Mouse (Mus musculus): ENCODE data around the gene Arid5a.

Arid5a gene

DNA sequence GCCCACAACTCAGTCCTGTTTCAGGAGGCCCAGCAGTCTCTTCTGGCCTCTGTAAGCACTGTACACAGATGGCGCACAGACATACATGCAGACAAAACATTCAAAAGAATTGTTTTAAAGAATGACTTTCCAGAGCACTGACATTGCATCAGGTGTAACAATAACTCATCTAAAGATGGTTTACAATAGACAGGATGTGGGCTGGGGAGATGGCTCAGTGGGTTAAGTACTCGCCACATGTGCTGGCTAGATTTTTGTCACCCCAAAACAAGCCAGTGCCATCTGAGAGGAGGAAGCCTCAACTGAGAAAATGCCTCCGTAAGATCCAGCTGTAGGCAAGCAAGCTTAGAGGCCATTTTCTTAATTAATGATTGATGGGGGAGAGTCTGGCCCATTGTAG, 13.1 kb upstream of the Arid5a start:
- peak; percentile 88 for DNase-seq (ENCODE audit: low read depth)

- DNase-seq (ENCODE audit: low read depth), result peak; percentile 89
Measured at GRCm38 (mm10) chr1:36296466-36297149, 10.9 kb upstream of the Arid5a start.

GRCm38 (mm10) chr1:36298107-36298506, 9.4 kb upstream of the Arid5a start:
- DNase-seq (ENCODE audit: low read depth), result no peak

GRCm38 (mm10) chr1:36299126-36299525, 8.4 kb upstream of the Arid5a start:
- DNase-seq (ENCODE audit: low read depth), result peak; percentile 46

DNA sequence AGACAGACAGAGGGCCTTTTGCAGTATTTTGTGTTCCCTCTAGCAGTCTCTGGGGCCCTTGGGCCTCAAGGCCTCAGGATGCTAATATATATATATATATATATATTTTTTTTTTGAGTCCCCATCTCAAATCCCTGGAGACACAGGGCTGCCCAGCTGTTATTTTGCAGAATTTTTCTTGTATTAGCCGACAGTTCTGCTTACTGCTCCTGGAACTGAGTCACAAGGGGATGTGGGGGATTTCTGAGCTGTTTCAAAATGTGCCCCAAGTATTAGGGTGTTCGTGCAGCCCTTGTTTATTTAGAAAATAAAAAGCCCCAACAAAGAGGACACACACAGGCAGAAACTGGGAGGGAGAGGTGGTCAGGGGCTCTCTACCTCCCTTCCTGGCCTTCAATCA, 7.9 kb upstream of the Arid5a start:
- DNase-seq (ENCODE audit: low read depth), result no peak

DNA sequence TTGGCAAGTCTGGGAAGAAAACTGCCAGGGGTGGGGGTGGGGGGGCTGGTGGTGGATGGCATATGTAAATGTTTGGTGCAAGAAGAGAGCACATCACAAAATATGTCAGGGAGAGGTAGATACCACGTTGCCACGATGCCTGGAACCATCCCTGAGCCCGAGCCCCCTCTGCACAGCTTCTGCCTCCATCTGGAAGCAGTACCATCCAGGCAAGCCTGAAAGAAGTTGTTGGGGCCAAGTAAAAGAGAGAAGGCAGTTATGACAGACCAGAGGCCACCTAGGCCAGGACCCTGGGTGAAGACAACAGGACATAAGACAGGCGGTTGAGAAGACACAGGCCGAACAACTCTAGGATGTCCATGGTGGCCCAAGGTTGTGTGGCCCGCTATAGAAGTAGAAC, 7.0 kb upstream of the Arid5a start:
- DNase-seq (ENCODE audit: low read depth), result no peak

DNA sequence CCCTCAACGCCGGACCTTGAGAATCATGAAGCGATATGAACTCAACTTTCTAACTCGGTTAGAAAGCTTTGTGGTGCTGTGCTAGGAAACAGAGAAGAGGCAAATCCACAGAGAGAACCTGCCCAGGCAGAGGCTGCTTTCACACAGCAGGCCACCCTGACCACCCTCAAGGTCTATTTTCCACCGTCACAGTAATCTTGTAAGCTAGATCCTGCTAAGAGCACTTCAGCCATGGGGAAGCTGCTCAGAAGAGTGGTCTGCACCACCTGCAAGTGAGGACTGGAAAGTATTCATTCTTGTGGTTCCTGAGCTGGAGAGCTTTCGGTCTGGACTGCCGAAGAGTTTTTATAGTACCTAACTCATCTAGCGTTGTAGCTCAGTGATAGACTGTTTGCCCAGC, 5.3 kb upstream of the Arid5a start:
- no peak for DNase-seq (ENCODE audit: low read depth)

DNA sequence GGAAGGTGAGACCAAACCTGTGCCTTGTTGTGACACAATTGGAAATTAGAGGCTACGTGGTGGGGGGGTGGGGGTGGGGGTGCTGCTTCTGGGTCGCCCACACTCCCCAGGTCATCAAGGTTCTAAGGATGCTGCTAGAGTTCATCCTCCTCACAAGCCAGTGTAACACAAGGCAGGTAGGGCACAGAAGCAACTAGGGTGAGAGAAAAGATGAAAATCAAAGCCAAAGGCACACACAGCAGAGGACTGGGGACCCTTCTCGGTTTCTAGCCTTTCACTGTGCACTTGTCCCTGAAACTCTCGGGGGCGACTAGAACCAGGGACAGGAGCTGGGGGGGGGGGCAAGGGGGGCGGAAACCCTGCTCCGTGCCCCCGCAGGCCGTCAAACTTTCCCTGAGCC, 4.6 kb upstream of the Arid5a start:
- no peak for DNase-seq (ENCODE audit: low read depth)

GRCm38 (mm10) chr1:36303381-36304320, 3.9 kb upstream of the Arid5a start:
- peak; percentile 53 for DNase-seq (ENCODE audit: low read depth)

DNA sequence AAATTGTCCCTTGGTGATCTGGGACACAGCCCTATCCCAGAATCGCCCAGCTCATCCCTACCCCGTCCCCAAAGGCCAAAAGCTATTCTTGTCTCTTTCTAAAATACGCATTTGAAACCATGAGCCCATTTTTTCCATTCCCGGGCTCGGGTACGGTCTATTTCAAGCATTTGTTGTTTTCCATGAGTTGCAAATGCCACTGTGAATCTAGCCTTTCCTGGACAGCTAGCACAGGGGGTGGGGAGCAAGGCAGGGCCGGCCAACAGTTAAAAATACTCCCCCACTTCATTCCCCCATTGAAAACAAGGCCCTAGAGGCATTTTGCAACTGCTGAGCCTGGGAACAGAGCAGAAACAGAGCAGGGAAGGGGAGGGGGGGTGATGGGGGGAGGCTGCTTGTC, 2.8 kb upstream of the Arid5a start:
- DNase-seq (ENCODE audit: low read depth), result no peak

GRCm38 (mm10) chr1:36306120-36306519, 1.4 kb upstream of the Arid5a start:
- DNase-seq (ENCODE audit: low read depth), result no peak

DNA sequence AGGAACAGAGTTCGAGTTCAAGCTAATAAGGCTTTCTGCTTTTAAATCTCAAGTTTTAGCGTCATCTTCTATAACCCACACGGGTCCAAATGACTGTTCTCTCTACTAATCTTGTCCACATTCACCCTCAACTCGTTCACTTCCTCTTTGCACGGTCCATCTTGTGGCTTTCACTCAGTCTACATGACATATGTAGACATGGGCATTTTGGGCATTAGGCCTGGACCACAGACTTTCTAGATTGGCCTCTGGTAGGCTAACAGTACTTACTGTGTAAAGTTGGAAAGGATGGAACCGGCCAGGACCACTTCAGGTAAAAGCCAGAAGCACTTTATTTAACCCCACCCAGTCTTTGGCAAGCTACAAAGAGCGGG, 425 bp upstream of the Arid5a start:
- no peak for DNase-seq (ENCODE audit: low read depth)

DNA sequence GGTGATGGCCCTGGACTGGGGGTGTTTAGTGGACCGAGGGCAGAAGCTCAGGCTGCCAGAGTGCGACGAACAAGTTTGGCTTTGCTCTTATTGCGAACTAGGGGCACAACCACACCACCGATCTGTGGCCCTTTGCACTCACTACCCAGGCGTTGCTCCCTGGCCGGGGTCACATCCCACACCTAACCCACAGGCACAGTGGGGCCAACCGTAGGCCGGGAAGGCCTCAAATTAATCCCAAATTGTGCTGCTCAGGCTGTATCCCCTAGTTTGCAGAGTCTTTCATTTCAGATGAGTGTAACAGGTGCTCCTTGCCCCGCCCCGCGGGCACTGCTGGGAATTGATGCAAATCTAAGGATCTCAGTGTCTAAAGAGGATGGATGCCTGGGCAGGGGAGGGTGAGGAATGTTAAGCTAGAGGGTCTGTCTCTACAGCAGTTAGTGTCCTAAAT, 943 bp downstream of the Arid5a start:
- DNase-seq (ENCODE audit: low read depth), result peak; percentile 66

GRCm38 (mm10) chr1:36308966-36309475, 1.5 kb downstream of the Arid5a start:
- peak; percentile 73 for DNase-seq (ENCODE audit: low read depth)

GRCm38 (mm10) chr1:36309498-36309901, 2.0 kb downstream of the Arid5a start:
- peak; percentile 91 for DNase-seq (ENCODE audit: low read depth)

- peak; percentile 58 for DNase-seq (ENCODE audit: low read depth)
Measured at GRCm38 (mm10) chr1:36314959-36315775, 7.6 kb downstream of the Arid5a start.

DNA sequence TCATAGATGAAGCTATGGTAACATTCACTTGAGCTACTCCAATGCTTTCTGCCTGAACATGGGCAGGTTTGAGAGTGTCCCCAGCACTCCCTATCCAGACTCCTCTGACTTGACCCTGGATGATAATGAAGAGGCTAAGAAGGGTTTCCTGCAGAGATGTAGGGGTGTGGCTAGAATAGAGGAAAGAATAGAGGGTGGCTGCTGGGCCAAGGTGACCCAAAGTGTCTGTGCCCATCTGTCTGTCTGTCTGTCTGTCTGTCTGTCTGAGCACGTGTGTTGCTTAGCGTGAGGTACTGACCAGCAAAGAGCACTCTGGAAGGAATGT, 8.2 kb downstream of the Arid5a start:
- DNase-seq (ENCODE audit: low read depth), result no peak

- DNase-seq (ENCODE audit: low read depth), result no peak
Measured at GRCm38 (mm10) chr1:36321164-36321563, 13.6 kb downstream of the Arid5a start.

DNA sequence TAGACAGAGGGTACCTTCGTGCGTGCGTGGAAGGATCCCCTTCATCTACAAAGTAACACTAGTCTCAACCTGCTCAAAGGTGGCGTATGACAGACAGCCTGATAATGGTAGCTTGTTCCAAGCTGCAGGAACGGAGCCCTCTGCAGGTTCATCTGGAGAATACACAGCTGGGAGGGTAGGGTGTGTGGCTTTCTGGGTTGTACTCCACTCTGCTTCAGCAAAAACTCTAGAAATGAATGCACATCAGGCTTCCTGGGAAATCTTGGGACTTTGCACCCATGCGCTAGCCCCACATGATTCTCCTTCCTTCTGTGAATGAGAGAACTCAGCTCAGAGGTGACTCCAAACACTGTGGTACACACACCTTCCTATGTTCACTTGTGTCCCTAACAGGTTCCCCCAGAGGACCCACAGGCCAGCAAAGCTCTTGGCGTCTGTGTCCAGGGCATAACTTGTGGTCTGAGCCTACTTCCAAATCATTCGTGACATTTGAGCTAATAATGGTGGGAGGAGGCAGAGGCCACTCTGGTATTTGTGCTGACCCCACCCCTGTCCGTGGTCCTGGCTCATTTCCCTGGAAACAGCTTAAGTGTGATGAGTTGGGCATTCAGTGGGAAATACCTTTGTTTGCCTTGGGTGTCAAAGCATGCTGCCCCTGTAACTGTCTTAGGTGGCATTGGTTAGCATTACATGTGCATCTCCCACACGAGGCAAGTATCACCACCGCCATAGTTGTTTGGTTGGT, 14.5 kb downstream of the Arid5a start:
- DNase-seq (ENCODE audit: low read depth), result peak; percentile 50

DNA sequence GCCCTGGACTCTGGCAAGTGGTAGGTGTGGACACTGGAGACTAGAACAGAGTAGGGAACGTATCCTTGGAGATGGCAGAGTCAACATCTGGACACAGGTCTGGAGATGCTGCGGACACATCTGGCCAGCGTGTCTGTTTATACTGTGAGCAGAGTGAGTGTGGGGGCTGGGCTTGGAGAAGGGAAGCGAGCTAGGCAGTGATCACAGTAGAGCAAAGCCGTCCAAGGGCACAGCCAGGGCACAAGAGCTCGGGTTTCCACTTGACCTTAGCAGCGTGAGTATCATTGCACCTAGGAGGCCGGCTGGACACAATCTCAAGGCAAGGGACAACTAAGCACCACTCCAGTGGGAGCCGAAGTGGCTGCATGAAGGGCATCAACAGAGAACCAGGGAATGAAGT, 15.5 kb downstream of the Arid5a start:
- DNase-seq (ENCODE audit: low read depth), result no peak

DNA sequence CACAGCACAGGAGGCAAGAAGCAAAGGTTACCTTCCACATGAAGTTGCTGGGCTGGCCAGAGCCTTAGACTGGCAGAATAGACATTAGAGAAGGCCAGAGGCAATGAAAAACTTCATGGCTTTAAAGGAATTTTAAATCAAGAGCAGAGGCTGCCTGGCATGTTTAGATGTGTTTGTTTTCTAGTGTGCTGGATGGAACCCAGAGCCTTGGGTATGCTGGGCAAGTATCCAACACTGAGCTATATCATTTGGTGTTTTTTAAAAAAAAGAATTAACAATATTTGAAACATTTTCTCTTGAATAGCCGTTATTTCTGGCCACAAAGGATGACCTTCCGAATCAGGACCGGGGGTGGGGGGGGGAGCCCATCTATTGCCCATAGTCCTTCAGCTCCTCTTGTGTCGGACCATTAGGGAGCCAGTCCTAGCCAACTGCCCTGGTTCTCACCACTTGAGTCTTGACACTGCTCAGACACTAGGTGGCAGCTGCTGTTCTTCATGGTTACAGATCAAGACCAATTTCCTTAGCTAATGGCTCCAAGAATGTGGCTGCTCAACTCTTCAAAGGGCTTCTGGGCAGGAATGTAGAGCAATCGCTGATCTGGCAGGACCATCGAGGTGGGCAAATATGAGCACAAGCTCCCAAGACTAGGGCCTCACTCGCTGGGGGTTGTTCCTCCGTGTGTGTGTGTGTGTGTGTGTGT, 16.4 kb downstream of the Arid5a start:
- peak; percentile 63 for DNase-seq (ENCODE audit: low read depth)

Data from induced T-regulatory cell, adult 2 months (primary cell).